ENCODE assay signal across 26 mouse cellular contexts in genomic region chrX:56447524-56448015, GRCm38 (mm10). TPM values are rescaled to one million over a fixed set of nuclear protein-coding genes. Genes with fewer than 3 reads are reported as not detected.
DNase-seq lines count a peak whose midpoint lies in the region; ATAC-seq and TF ChIP-seq lines count a peak whose summit lies in the region.
"Had no signal": no experiment of that assay in that cellular context is flagged by ENCODE, and none has a peak within 500 bp of the region (broad histone marks: within the 10 kb centered on the region; RNA-seq: fewer than 3 reads in every experiment).

Gm2174 (plus strand) TSS chrX:56447965.

- H3K27ac ChIP-seq in gastrocnemius, adult 2 months: peak within 1 kb of the TSS; percentile 86
- H3K27ac ChIP-seq in heart, embryonic 15.5 days: peak within 1 kb of the TSS; percentile 77
- peak within 1 kb of the TSS; percentile 67 for H3K27ac ChIP-seq in bone marrow, adult 2 months (ENCODE audit: control insufficient read depth, insufficient read depth, low read depth, low read length, poor library complexity)
- peak within 1 kb of the TSS; percentile 90 for H3K27ac ChIP-seq in liver, embryonic 14.5 days
- H3K27ac ChIP-seq: forebrain, embryonic 12.5 days; hindbrain, embryonic 12.5 days; kidney, postnatal 0 days; limb, embryonic 15.5 days; midbrain, embryonic 10.5 days had no signal

- ATAC-seq in heart, embryonic 15.5 days (replicated peaks; ENCODE audit: insufficient number of reproducible peaks, insufficient read depth, low FRiP score, low read depth): no peak
- ATAC-seq in liver, embryonic 14.5 days (ENCODE audit: insufficient read depth): no peak
- ATAC-seq: midbrain, embryonic 16.5 days had no signal

- DNase-seq in gastrocnemius, adult 2 months: no peak
- DNase-seq in gastrocnemius, adult 8-10 months (ENCODE audit: low spot score in 2 of 2): no peak
- DNase-seq in heart, postnatal 36 days: no peak
- no peak for DNase-seq in liver, embryonic 14.5 days (ENCODE audit: low read depth in 3 of 3, low spot score in 3 of 3)
- no peak for DNase-seq in natural killer cell, adult 2 months (ENCODE audit: low spot score in 2 of 2)
- no peak for DNase-seq in kidney, postnatal 4 days
- DNase-seq: adrenal gland, postnatal 14 days; cerebellum, adult 9-11 months; kidney, adult 2 months; left cerebral cortex, postnatal 4 days; thymus, postnatal 36 days had no signal

- H3K36me3 ChIP-seq in heart, embryonic 15.5 days: no peaks in the 10 kb centered on the region
- H3K36me3 ChIP-seq in liver, embryonic 14.5 days (replicated peaks; ENCODE audit: control insufficient read depth, insufficient read depth, low read depth): no peaks in the 10 kb centered on the region
- H3K36me3 ChIP-seq: forebrain, embryonic 12.5 days; hindbrain, embryonic 12.5 days; limb, embryonic 15.5 days; midbrain, embryonic 10.5 days had no signal

- H3K9me3 ChIP-seq in heart, embryonic 15.5 days (replicated peaks): no peaks in the 10 kb centered on the region
- no peaks in the 10 kb centered on the region for H3K9me3 ChIP-seq in liver, embryonic 14.5 days (ENCODE audit: control insufficient read depth, low read length)
- H3K9me3 ChIP-seq: forebrain, embryonic 12.5 days; hindbrain, embryonic 12.5 days; limb, embryonic 15.5 days had no signal

- no peak within 1 kb of the TSS for H3K4me2 ChIP-seq in heart, embryonic 15.5 days
- peak within 1 kb of the TSS; percentile 44 for H3K4me2 ChIP-seq in liver, embryonic 14.5 days (ENCODE audit: low read depth)
- H3K4me2 ChIP-seq: forebrain, embryonic 12.5 days; hindbrain, embryonic 12.5 days; limb, embryonic 15.5 days had no signal

- no peak for TF ChIP-seq EP300 in liver, embryonic 14.5 days (IDR thresholded peaks at IDR 0.05; ENCODE audit: low read depth)

- intact Hi-C loops in gastrocnemius, adult 2 months (cut with DNase I): no loop called here
- intact Hi-C loops in heart, postnatal 36 days (cut with DNase I): no loop called here

- peaks cover 8% of the 10 kb centered on the region for H3K4me1 ChIP-seq in heart, embryonic 15.5 days (replicated peaks)
- H3K4me1 ChIP-seq in bone marrow, adult 2 months (ENCODE audit: control insufficient read depth, insufficient read depth, low read length): no peaks in the 10 kb centered on the region; the same call in 1 of the 2 replicates
- H3K4me1 ChIP-seq in liver, embryonic 14.5 days (replicated peaks; ENCODE audit: control insufficient read depth in 2 of 2, insufficient read depth in 2 of 2, low read length in 1 of 2): peaks cover 18 to 33% of the 10 kb centered on the region in 2 experiments
- H3K4me1 ChIP-seq: forebrain, embryonic 12.5 days; hindbrain, embryonic 12.5 days; limb, embryonic 15.5 days; midbrain, embryonic 10.5 days had no signal

- peak within 1 kb of the TSS; percentile 30 for H3K4me3 ChIP-seq in gastrocnemius, adult 2 months
- no peak within 1 kb of the TSS for H3K4me3 ChIP-seq in heart, embryonic 15.5 days
- no peak within 1 kb of the TSS for H3K4me3 ChIP-seq in bone marrow, adult 2 months (replicated peaks; ENCODE audit: control insufficient read depth, low read depth, low read length)
- H3K4me3 ChIP-seq in liver, embryonic 14.5 days (ENCODE audit: insufficient read depth in 1 of 2, low read depth in 2 of 2, low read length in 2 of 2): no peak within 1 kb of the TSS
- H3K4me3 ChIP-seq: forebrain, embryonic 12.5 days; hindbrain, embryonic 12.5 days; limb, embryonic 15.5 days; midbrain, embryonic 10.5 days; myocyte had no signal

- TF ChIP-seq POLR2A in bone marrow, adult 2 months (IDR thresholded peaks at IDR 0.05; ENCODE audit: borderline replicate concordance, control insufficient read depth, low read depth, low read length): no peak

- no peak within 1 kb of the TSS for H3K9ac ChIP-seq in heart, embryonic 15.5 days
- peak within 1 kb of the TSS; percentile 44 for H3K9ac ChIP-seq in liver, embryonic 14.5 days (replicated peaks)
- H3K9ac ChIP-seq: forebrain, embryonic 12.5 days; hindbrain, embryonic 12.5 days; limb, embryonic 15.5 days had no signal

- TF ChIP-seq CTCF in gastrocnemius, adult 2 months (IDR thresholded peaks at IDR 0.05): no peak
- TF ChIP-seq CTCF in bone marrow, adult 2 months (IDR thresholded peaks at IDR 0.05; ENCODE audit: control insufficient read depth, insufficient read depth, low read length): no peak
- no peak for TF ChIP-seq CTCF in liver, embryonic 14.5 days (IDR thresholded peaks at IDR 0.05; ENCODE audit: low read depth)

- WGBS in heart, embryonic 15.5 days: 37% methylated on average over 4 of the region's 4 CpGs
- 59% methylated on average over 4 of the region's 4 CpGs for WGBS in bone marrow, adult 2 months
- 30% methylated on average over 4 of the region's 4 CpGs for WGBS in liver, embryonic 14.5 days (ENCODE audit: insufficient replicate concordance)

- no peaks in the 10 kb centered on the region for H3K27me3 ChIP-seq in heart, embryonic 15.5 days
- H3K27me3 ChIP-seq in liver, embryonic 14.5 days (ENCODE audit: control insufficient read depth, insufficient read depth, low read length): no peaks in the 10 kb centered on the region
- H3K27me3 ChIP-seq: forebrain, embryonic 12.5 days; hindbrain, embryonic 12.5 days; limb, embryonic 15.5 days had no signal

RNA-seq across cellular contexts. Expression of gene Gm2174, which starts in this region (rescaled TPM):
- total RNA-seq in gastrocnemius, adult 2 months (2021): 1 to 10 TPM; 1.2 to 1.5 TPM
- under 1 TPM in 1 of 4 experiments, not detected in 3; 0.97 TPM for total RNA-seq in gastrocnemius, adult 8-10 months (2022)
- 2.1 and 2.9 TPM in 2 replicates for polyA plus RNA-seq in heart, embryonic 15.5 days (2015; fragmentation: Nextera tagmentation; extraction: Ambion mirVana)
- under 1 TPM; 0.79 to 0.92 TPM for total RNA-seq in heart, postnatal 36 days (2021)
- 4.8 TPM in 1 of 2 replicates, not detected in the other for polyA plus RNA-seq in bone marrow, adult 2 months (2011; ENCODE audit: insufficient read depth, insufficient read length, low replicate concordance, missing spikeins)
- polyA plus RNA-seq in liver, embryonic 14.5 days (2012; rRNA removed): not detected in 2 replicates
- 2.0 and 2.1 TPM in 2 replicates for polyA plus RNA-seq in liver, embryonic 14.5 days (2014; fragmentation: Nextera tagmentation; extraction: Ambion mirVana)
- total RNA-seq: adrenal gland, postnatal 14 days; layer of hippocampus, adult 18-20 months; layer of hippocampus, postnatal 14 days; left cerebral cortex, adult 8-10 months; left cerebral cortex, postnatal 4 days had no signal
- polyA plus RNA-seq: gonadal fat pad, adult 2 months; hindbrain, embryonic 12.5 days; kidney, adult 2 months; midbrain, embryonic 16.5 days; neural tube, embryonic 14.5 days; spleen, adult 2 months had no signal
